Mouse (Mus musculus): ENCODE data around the gene Zbtb7b. TPM values are rescaled to one million over a fixed set of nuclear protein-coding genes. Genes with fewer than 3 reads are reported as not detected.

Gene Zbtb7b
- total and polyA plus RNA-seq, 3 experiments = 11.9 to 34.2 (median 27.6) TPM

DNA sequence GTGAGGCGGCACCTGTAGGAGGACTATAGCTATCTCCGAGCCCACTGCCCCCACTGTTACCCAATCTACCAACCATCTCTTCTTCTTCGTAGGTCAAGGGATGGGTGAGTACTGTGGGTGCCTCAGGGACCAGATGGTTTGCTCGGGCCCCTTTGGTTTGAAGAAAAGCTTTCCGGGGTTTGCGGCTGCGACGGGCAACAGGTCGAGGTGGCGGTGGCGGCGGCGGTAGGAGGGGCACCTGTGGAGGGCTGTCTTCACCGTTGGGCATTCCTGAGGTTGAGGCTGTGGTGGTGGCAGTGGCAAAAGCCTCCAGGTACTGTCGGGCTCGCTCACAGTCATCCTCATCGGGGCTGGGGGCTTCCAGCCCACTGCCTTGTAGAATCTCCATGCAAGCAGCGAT is 13.9 kb downstream of the Zbtb7b start:
- TF ChIP-seq MXI1 (IDR thresholded peaks at IDR 0.05; ENCODE audit: low read depth, low read length) (no peak), SIN3A (IDR thresholded peaks at IDR 0.05; ENCODE audit: low read length) (no peak), JUND (conservative IDR thresholded peaks at IDR 0.05; ENCODE audit: low read depth, low read length) (no peak), CHD1 (IDR thresholded peaks at IDR 0.05; ENCODE audit: low read depth, low read length) (no peak), SMC3 (IDR thresholded peaks at IDR 0.05; ENCODE audit: low read depth, low read length) (no peak), TBP (conservative IDR thresholded peaks at IDR 0.05; ENCODE audit: low read depth, low read length) (no peak), RCOR1 (conservative IDR thresholded peaks at IDR 0.05; ENCODE audit: low read depth, low read length) (no peak), NELFE (IDR thresholded peaks at IDR 0.05; ENCODE audit: low read depth, low read length) (no peak), PAX5 (IDR thresholded peaks at IDR 0.05; ENCODE audit: low read length) (no peak), POLR2A (IDR thresholded peaks at IDR 0.05; ENCODE audit: low read depth, low read length) (no peak), CTCF (conservative IDR thresholded peaks at IDR 0.05 in 1 of 2, IDR thresholded peaks at IDR 0.05 in 1 of 2; ENCODE audit: low read depth in 2 of 2, low read length in 2 of 2) (no peak), MAX (IDR thresholded peaks at IDR 0.05; ENCODE audit: low read length) (no peak), USF1 (IDR thresholded peaks at IDR 0.05; ENCODE audit: low read depth, low read length) (no peak), USF2 (conservative IDR thresholded peaks at IDR 0.05; ENCODE audit: low read depth, low read length) (no peak), MYC (IDR thresholded peaks at IDR 0.05; ENCODE audit: low read depth, low read length) (no peak), POLR2AphosphoS2 (IDR thresholded peaks at IDR 0.05; ENCODE audit: low read depth, low read length) (no peak)
- Histone ChIP-seq H3K4me3 (replicated peaks in 1 of 3; ENCODE audit: low read depth in 2 of 3, low read length in 2 of 3, poor library complexity in 1 of 3) (no peak overlapping the region), H3K4me2 (ENCODE audit: insufficient read depth, low read depth, poor library complexity, severe bottlenecking) (no peak overlapping the region), H3K79me2 (replicated peaks; ENCODE audit: control insufficient read depth, extremely low read depth, insufficient read depth, poor library complexity, severe bottlenecking) (peaks cover 32% of the 10 kb centered on the region), H3K4me1 (ENCODE audit: control insufficient read depth in 1 of 2, insufficient read depth in 2 of 2) (peaks cover 30 to 86% of the 10 kb centered on the region in 2 experiments), H3K9ac (ENCODE audit: insufficient read depth, low read depth) (no peak overlapping the region), H3K27ac (ENCODE audit: insufficient read depth, low read depth) (no peak overlapping the region), H3K9me3 (replicated peaks; ENCODE audit: low read length) (no peaks in the 10 kb centered on the region), H3K27me3 (replicated peaks) (no peaks in the 10 kb centered on the region), H3K36me3 (replicated peaks in 1 of 2; ENCODE audit: control insufficient read depth in 1 of 2, insufficient read depth in 1 of 2, low read length in 1 of 2) (peaks cover 49 to 80% of the 10 kb centered on the region in 2 experiments)
- in situ Hi-C loops (cut with MboI; ENCODE audit: low pct_ligation_motif_present, low pct_unique_long_range_greater_than_20kb, low sequenced_read_pairs) (no loop called here), dilution Hi-C loops (cut with MboI; ENCODE audit: extremely low pct_ligation_motif_present, extremely low pct_unique_long_range_greater_than_20kb, low sequenced_read_pairs) (no loop called here)
- DNase-seq (ENCODE audit: extremely low read depth) = no peak

DNA sequence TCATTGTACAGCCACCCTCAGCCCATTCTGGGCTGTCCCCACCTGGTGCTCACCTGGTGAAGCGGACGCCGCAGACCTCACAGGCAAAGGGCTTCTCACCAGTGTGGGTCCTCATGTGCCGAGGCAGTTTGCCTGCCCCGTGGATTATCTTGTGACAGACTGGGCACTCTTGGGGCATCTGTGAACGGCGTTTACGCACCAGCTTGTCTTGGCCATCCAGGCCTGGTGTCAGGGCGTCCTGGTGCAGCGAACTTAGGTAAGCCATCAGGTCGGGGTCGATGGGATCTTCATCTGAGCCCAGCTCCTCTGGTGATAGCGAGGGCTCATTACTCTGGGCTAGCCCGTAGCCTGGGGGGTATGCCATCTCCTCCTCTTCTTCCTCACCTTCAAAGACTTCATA is 14.3 kb downstream of the Zbtb7b start:
- H3K4me1 ChIP-seq (ENCODE audit: control insufficient read depth in 1 of 2, insufficient read depth in 2 of 2) = peaks cover 30 to 81% of the 10 kb centered on the region in 2 experiments
- H3K27ac ChIP-seq (ENCODE audit: insufficient read depth, low read depth) = no peak overlapping the region
- H3K9ac ChIP-seq (ENCODE audit: insufficient read depth, low read depth) = no peak overlapping the region
- no peak overlapping the region for H3K4me3 ChIP-seq (replicated peaks in 1 of 3; ENCODE audit: low read depth in 2 of 3, low read length in 2 of 3, poor library complexity in 1 of 3)
- H3K9me3 ChIP-seq (replicated peaks; ENCODE audit: low read length) = no peaks in the 10 kb centered on the region
- no peak overlapping the region for H3K4me2 ChIP-seq (ENCODE audit: insufficient read depth, low read depth, poor library complexity, severe bottlenecking)
- H3K79me2 ChIP-seq (replicated peaks; ENCODE audit: control insufficient read depth, extremely low read depth, insufficient read depth, poor library complexity, severe bottlenecking) = peaks cover 30% of the 10 kb centered on the region
- dilution Hi-C loops (cut with MboI; ENCODE audit: extremely low pct_ligation_motif_present, extremely low pct_unique_long_range_greater_than_20kb, low sequenced_read_pairs) (no loop called here), in situ Hi-C loops (cut with MboI; ENCODE audit: low pct_ligation_motif_present, low pct_unique_long_range_greater_than_20kb, low sequenced_read_pairs) (no loop called here)
- TF ChIP-seq TCF12 (IDR thresholded peaks at IDR 0.05; ENCODE audit: low read depth, low read length) (no peak), USF1 (IDR thresholded peaks at IDR 0.05; ENCODE audit: low read depth, low read length) (no peak), E2F4 (IDR thresholded peaks at IDR 0.05; ENCODE audit: insufficient replicate concordance, low read depth, low read length) (no peak), CTCF (conservative IDR thresholded peaks at IDR 0.05 in 1 of 2, IDR thresholded peaks at IDR 0.05 in 1 of 2; ENCODE audit: low read depth in 2 of 2, low read length in 2 of 2) (no peak), UBTF (IDR thresholded peaks at IDR 0.05; ENCODE audit: low read depth, low read length) (no peak), MAX (IDR thresholded peaks at IDR 0.05; ENCODE audit: low read length) (no peak), MYC (IDR thresholded peaks at IDR 0.05; ENCODE audit: low read depth, low read length) (no peak), ZC3H11A (IDR thresholded peaks at IDR 0.05; ENCODE audit: low read depth, low read length) (no peak)
- no peak for DNase-seq (ENCODE audit: extremely low read depth)
- peaks cover 49 to 83% of the 10 kb centered on the region in 2 experiments for H3K36me3 ChIP-seq (replicated peaks in 1 of 2; ENCODE audit: control insufficient read depth in 1 of 2, insufficient read depth in 1 of 2, low read length in 1 of 2)
- H3K27me3 ChIP-seq (replicated peaks) = no peaks in the 10 kb centered on the region
